Mouse (Mus musculus): Measurements from ENCODE around the gene Apoe. TPM values are rescaled to one million over a fixed set of nuclear protein-coding genes. Genes with fewer than 3 reads are reported as not detected.

Apoe gene
- total RNA-seq, 1 experiment from 2014 or later: 714 TPM

GRCm38 (mm10) chr7:19716055-19716682, 17.2 kb upstream of the Apoe start:
- DNase-seq: no peak

GRCm38 (mm10) chr7:19715239-19716054, 16.5 kb upstream of the Apoe start, which contains the start of gene Tomm40:
Gene Tomm40 (minus strand): TSS chr7:19715438.
- DNase-seq: peak; percentile 96

GRCm38 (mm10) chr7:19714836-19715235, 15.8 kb upstream of the Apoe start:
- no peak for DNase-seq

- no peak for DNase-seq
Observed at GRCm38 (mm10) chr7:19713598-19713997, 14.6 kb upstream of the Apoe start.

GRCm38 (mm10) chr7:19713196-19713595, 14.2 kb upstream of the Apoe start:
- DNase-seq: no peak

- DNase-seq: no peak
Observed at GRCm38 (mm10) chr7:19712414-19712813, 13.4 kb upstream of the Apoe start.

- no peak for DNase-seq
Observed at GRCm38 (mm10) chr7:19710650-19711049, 11.7 kb upstream of the Apoe start.

- DNase-seq: no peak
Observed at GRCm38 (mm10) chr7:19705271-19705670, 6.3 kb upstream of the Apoe start.

GRCm38 (mm10) chr7:19704475-19704874, 5.5 kb upstream of the Apoe start:
- no peak for DNase-seq

GRCm38 (mm10) chr7:19702859-19703555, 4.0 kb upstream of the Apoe start:
- DNase-seq: no peak

GRCm38 (mm10) chr7:19701069-19701761, 2.2 kb upstream of the Apoe start:
- peak; percentile 79 for DNase-seq

- no peak for DNase-seq
Observed at GRCm38 (mm10) chr7:19700299-19701068, 1.5 kb upstream of the Apoe start.

GRCm38 (mm10) chr7:19699827-19700148, 800 bp upstream of the Apoe start:
- no peak for DNase-seq

GRCm38 (mm10) chr7:19697949-19698906, 760 bp downstream of the Apoe start:
- no peak for DNase-seq

GRCm38 (mm10) chr7:19696336-19696873, 2.6 kb downstream of the Apoe start:
- no peak for DNase-seq

- no peak for DNase-seq
Observed at GRCm38 (mm10) chr7:19695881-19696280, 3.1 kb downstream of the Apoe start.

- no peak for DNase-seq
Observed at GRCm38 (mm10) chr7:19695213-19695594, 3.8 kb downstream of the Apoe start.

- no peak for DNase-seq
Observed at GRCm38 (mm10) chr7:19694336-19695212, 4.4 kb downstream of the Apoe start.

- peak; percentile 69 for DNase-seq
Observed at GRCm38 (mm10) chr7:19693421-19693820, 5.6 kb downstream of the Apoe start.

Measured in adrenal gland, postnatal 25 days (tissue).